Mouse (Mus musculus): ENCODE data around the gene Ros1.

Ros1 gene

DNA sequence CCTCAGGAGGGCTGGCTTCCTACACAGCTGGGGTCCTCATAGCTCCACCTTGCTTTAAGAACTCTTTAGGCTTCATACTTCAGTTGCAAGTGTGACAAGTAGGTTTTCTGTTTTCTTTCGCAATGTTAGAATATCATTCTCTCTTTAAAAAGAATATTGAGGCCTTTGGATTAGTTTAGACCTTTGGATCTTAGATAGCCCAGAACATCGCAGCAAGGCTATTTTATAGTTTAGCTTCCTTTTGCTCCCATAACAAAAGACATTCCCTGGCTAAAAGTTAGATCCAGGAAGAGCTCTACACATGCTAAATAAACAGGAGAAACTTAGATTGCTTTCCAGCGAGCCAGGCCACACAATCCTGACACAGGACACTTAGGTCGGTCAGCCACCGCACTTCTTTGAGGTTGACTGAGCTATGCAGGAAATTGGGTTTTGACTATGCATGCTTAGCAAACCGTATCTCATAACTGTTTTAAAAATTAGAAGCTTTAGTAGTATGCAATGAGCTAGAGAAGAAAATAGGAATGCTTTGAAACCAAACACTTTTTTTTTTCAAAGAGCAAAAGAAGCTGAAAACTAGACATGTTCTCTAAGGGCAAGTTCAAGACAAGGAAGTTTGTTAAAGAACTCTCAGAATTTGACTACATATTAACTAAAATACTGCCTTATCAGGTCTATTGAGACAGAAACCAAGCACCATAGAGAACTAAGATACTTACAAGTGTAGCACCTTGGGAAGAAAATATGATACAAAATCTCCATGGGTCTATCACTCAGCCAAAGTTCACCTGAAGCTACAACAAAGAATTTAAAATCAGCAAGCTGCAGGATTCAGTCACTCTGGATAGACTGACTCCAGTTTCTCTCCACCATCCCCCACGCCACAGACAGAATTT lies at the start of gene Ros1:
TSS of gene Ros1 (minus strand) at position 288 of the 896 bp plus-strand sequence.
- no peak for DNase-seq

DNA sequence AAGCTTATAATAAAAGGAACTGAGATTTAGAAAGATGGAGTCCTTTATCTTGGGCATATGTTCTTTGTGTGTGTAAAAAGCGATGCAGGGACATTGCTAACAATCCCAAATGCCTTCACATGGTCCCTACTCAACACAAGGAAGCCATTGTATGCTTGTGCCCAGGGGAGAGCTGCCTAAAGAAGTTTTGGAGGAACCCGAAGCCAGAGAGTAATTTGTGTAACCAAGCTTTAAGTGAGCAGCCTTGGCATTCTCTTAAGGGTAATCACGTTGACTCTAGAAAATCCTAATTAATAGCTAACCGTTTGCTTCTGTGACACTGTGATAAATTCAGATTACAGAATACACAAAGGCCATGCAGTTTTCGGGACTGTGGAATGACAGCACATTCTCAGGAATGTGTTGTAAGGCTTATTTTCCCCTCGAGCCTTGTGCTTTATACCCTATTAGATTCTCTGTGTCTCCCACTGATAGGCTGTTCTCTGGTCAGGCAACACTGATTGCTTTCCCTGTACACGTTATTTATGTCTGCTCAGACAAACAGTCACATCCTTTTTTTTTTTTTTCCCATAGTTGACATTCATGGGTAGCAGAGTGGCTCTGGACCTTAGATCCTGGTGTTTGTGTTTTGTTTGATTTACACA lies 47.8 kb upstream of the Ros1 start:
- no peak for DNase-seq

DNA sequence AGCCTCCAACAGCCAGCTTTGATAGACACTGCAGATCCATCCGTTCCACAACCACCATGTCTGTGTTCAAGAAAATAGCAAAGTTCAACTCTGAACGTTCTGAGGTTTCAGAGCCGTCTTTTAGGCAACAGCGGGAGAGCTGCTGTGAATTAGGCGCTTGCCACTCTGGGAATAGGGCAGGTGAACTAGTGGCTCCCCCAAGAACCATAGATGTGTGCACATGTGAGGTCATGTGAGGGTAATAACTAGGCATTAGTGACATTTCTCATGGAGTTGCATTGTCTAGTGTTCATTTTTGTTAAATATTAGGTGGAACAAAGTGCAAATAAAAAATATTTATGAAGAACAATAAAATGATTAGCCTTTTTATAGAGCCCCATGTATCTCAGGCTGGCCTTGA lies 47.0 kb upstream of the Ros1 start:
- no peak for DNase-seq

DNA sequence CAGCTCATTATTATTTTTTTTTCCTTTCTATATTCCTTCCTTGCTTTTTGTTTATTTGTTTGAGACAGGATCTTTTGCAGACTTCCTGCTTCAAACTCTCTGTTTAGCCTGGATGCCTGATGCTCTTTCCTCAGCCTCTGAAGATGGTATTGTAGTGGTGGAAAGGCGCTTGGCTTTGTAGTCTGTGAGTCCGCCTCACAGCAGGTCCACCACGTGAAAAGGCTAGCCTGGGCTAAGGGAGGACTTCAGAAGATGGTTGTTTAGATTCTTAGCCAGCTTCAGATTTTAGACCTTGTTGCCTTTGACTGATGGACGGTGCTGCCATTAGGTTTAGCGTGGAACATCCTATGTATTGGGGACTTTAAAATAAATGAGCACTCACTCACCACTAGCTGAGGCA lies 40.4 kb upstream of the Ros1 start:
- no peak for DNase-seq

DNA sequence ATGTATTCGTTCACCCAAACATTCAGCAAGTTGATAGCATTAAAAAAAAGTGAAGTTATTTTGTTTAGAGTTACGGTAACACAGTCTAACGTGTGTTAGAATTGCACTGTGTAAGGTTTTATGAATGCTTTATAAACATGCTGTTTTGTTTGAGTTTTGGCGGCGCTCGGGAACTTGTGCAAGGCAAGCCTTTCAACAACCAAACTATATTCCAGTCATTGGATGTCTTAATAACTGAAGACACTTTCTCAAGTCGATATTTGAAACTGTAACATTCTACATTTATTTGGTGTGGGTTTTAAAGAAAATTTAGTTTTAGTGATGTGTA lies 39.6 kb upstream of the Ros1 start:
- DNase-seq = no peak

GRCm38 (mm10) chr10:52233969-52234653 lies 39.1 kb upstream of the Ros1 start:
- DNase-seq = peak in 1 of 2 experiments; percentile 44

- peak; percentile 56 to 68 for DNase-seq
These were observed 38.4 kb upstream of the Ros1 start, which contains the start of gene Dcbld1 for GRCm38 (mm10) chr10:52233301-52233968. TSS of gene Dcbld1 (plus strand) at chr10:52233619.

GRCm38 (mm10) chr10:52232196-52233176 lies 37.4 kb upstream of the Ros1 start:
- peak; percentile 7 to 21 for DNase-seq

DNA sequence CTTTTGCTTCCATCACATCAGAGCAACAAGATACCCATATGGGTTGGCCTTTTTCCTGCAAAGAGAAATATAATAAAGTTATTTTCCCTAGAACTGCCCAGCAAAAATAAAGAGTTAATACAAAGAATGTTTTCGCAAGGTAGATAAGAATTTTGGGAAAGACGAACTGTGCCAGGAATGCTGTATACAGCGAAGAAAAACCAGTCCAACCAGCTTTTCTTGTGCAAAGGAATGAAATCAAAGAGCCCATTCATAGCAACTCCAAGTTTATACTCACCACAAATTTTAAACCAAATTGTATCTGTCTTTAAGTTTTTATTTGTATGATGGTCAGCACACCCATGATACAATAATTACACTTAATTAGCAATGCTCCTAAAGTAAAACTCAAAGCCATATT lies 24.6 kb upstream of the Ros1 start:
- DNase-seq = no peak

- DNase-seq = no peak
These were observed 22.5 kb upstream of the Ros1 start for GRCm38 (mm10) chr10:52217564-52217934.

- DNase-seq = peak; percentile 17 to 43
These were observed 21.9 kb upstream of the Ros1 start for GRCm38 (mm10) chr10:52216797-52217563.

- DNase-seq = no peak
These were observed 20.3 kb upstream of the Ros1 start for GRCm38 (mm10) chr10:52215267-52215818.

DNA sequence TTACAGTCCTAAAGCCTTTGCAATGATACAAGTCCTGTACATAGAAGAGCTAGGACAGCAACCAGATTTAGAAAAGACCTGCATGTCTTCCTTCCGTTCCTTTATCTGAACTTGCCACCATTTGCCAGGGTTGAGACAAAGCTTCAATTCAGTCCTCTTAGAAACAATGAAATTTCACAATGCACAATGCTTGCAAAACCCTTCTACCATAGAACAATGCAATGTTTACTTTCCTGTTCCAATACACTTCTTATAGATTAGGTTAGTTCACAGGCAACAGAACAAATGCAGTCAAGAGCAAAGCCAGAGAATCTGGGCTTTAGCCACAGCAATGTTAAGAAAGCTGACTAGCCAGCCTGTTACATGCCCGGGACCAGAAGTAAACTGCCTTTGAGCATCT lies 9.0 kb upstream of the Ros1 start:
- DNase-seq = no peak

DNA sequence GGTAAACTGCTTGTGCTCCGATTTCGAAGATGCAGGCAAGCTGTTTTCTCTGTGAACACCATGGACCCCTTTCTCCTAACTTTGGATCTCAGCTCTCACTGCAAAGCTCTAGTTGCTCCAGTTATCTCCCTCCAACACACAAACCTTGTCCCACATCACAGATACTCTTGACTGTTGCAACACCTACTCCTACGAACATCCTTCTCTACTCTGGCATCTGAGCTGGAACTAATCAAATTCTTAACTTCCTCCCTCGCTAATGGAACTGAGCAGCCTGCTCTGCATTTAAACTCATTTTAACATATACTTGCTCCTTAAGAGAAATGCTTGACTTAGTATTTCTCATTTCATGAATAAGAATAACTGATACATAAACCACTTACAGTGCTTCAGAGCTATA lies 9.1 kb downstream of the Ros1 start:
- no peak for DNase-seq

DNA sequence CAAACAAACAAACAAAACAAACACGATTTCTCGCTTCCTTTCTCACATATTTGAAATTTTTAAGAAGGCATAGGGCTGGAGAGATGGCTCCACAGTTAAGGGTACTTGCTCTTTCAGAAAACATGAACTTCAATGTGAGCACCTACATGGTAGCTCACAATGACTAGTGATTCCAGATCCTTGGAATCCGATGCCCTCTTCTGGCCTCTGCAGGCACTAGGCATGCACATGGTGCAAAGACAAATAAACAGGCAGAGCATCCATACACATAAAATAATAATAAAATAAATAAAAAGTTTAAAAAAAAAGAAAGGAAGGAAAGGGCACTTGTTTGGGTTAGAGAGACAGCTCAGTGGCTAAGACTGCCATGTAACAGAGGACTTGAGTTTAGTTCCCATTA lies 12.2 kb downstream of the Ros1 start:
- no peak for DNase-seq

DNA sequence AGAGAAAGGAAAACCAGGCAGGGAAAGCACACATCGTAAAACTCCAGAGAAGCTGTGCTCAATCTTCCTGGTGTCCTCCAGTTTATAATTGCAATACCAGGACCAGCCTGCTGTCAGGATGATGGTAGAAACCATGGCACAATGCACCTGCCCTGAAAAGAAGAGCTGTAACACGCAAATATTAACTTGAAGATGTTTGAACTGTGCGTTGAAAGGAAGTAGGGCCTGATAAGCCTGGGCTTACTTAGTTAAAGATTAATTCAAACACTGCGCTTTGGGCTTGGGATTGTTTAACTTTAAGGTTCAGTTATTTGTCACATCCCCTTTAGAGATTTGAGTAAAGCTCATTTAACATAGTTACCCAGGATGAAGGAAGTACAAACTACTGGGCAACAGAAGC lies 20.7 kb downstream of the Ros1 start:
- no peak for DNase-seq

DNA sequence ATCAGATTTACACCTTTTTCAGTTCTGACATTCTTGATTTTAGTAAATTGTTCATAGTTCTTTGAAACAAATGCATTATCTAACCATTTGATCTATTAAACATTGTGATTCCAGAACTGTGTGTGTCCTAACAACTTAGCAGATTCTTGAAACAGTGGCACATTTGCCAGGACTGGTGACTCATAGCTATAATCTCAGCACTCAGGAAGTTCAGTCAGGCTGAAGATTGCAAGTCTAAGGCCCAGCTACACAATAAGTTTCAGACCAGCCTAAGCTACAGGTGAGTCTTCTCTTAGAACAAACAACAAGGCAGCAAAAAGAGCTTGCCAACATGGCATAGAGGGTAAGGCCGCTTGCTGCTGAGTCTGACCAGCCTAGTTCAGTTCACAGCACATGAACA lies 24.6 kb downstream of the Ros1 start:
- DNase-seq = no peak

- no peak for DNase-seq
These were observed 25.2 kb downstream of the Ros1 start for GRCm38 (mm10) chr10:52169841-52170240.

- DNase-seq = no peak
These were observed 29.7 kb downstream of the Ros1 start for GRCm38 (mm10) chr10:52165376-52165775.

DNA sequence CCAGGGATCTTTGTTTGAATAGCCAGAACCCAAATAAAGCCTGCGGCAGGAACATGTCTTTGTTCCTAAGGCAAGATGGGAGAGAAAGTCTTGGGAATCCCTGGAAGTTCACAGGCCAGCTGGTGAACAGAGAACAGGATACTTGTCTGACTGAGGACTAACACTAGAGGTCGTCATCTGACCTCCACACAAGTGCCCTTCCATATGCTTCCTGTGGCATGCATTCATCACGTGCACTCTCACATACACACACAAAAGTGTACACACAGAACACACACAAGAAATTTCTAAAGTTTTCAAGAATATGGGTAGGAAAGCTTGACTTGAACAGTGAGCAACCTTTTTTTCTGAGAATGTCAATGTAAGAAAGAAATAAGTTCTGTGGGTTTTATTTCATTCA lies 34.4 kb downstream of the Ros1 start:
- DNase-seq = no peak

GRCm38 (mm10) chr10:52159704-52160103 lies 35.3 kb downstream of the Ros1 start:
- DNase-seq = no peak
